Mouse (Mus musculus) intestine, postnatal 0 days (tissue): ENCODE measurements at regions not wholly inside any gene's neighbourhood (a gene's known extent, or its start where the extent isn't known, plus 50 kb on each side); places are given as distances from the start of the nearest gene placed in this dataset.

Experiments
- ATAC-seq: fragments of 200-750 bp; cut with Nextera tagmentation; 2 replicates; pipeline ENCODE4 v1.8.0; 2017; ENCODE audit warnings: mild to moderate bottlenecking, moderate TSS enrichment, moderate library complexity
- H3K27ac ChIP-seq: fragments of 300-500 bp; sonication (generic); 2 replicates; pipeline ENCODE4 v1.5.1; 2014; ENCODE audit warnings: mild to moderate bottlenecking, low read depth, low read length, moderate library complexity
- H3K27me3 ChIP-seq: fragments of 300-500 bp; sonication (generic); replicated peaks from 2 replicates; pipeline ENCODE4 v1.6.1; 2014; ENCODE audit warnings: low read length, mixed read lengths; ENCODE audit not compliant: control insufficient read depth, insufficient read depth
- H3K36me3 ChIP-seq: fragments of 300-500 bp; sonication (generic); 2 replicates; pipeline ENCODE4 v1.6.1; 2014; ENCODE audit warnings: mild to moderate bottlenecking, moderate library complexity; ENCODE audit not compliant: control insufficient read depth, insufficient read depth
- H3K4me1 ChIP-seq: fragments of 300-500 bp; sonication (generic); replicated peaks from 2 replicates; pipeline ENCODE4 v1.6.1; 2014; ENCODE audit warnings: antibody characterized with exemption, low read length, mixed read lengths; ENCODE audit not compliant: control insufficient read depth, insufficient read depth
- H3K4me2 ChIP-seq: fragments of 300-500 bp; sonication (generic); replicated peaks from 2 replicates; pipeline ENCODE4 v1.6.1; 2014; ENCODE audit warnings: low read depth, mild to moderate bottlenecking, moderate library complexity
- H3K4me3 ChIP-seq: fragments of 300-500 bp; sonication (generic); 2 replicates; pipeline ENCODE4 v1.5.1; 2014; ENCODE audit warnings: low read depth, low read length
- H3K9ac ChIP-seq: fragments of 300-500 bp; sonication (generic); 2 replicates; pipeline ENCODE4 v1.6.1; 2014; ENCODE audit warnings: mild to moderate bottlenecking, low read depth, low read length
- H3K9me3 ChIP-seq: fragments of 300-500 bp; sonication (generic); 2 replicates; pipeline ENCODE4 v1.6.1; 2016; ENCODE audit warnings: mixed run types; ENCODE audit not compliant: control insufficient read depth
- CTCF ChIP-seq: sonication (generic); IDR thresholded peaks from 2 replicates; pipeline ENCODE4 v1.5.1; 2016; ENCODE audit warnings: low read depth, mild to moderate bottlenecking, control low read depth, antibody characterized with exemption, moderate library complexity
- WGBS: fragments of 180-500 bp; shearing (Covaris S2); extraction: QIAGEN DNeasy Blood & Tissue Kit; methylation state at CpG from one replicate; pipeline ENCODE4 v1.1.7; 2014; 5-methylcytosine and 5-hydroxymethylcytosine counted together

GRCm38 (mm10) chr3:124270506-124270905 is 50.1 kb upstream of the Tram1l1 start:
- no peaks in the 10 kb centered on the region for H3K27me3 ChIP-seq
- no peak overlapping the region for H3K4me2 ChIP-seq
- ATAC-seq, result no peak
- no peak overlapping the region for H3K27ac ChIP-seq
- no peak overlapping the region for H3K9ac ChIP-seq
- no peak for TF ChIP-seq CTCF
- no peaks in the 10 kb centered on the region for H3K36me3 ChIP-seq
- 72% methylated on average over 5 of the region's 5 CpGs for WGBS
- no peaks in the 10 kb centered on the region for H3K4me1 ChIP-seq
- H3K9me3 ChIP-seq, result no peaks in the 10 kb centered on the region
- H3K4me3 ChIP-seq, result no peak overlapping the region
